Mouse (Mus musculus) kidney, adult 10 weeks (tissue): ENCODE data around the gene Slc32a1. TPM values are rescaled to one million over a fixed set of nuclear protein-coding genes. Genes with fewer than 3 reads are reported as not detected.

Source experiments
- polyA plus RNA-seq: library from polyadenylated mRNA; stranded (reverse); fragments of 350-450 nt; fragmentation: Illumina TruSeq; extraction: RNeasy Lipid Tissue Mini Kit (QIAGEN cat#74804); gene quantifications from one replicate; pipeline ENCODE4 v1.2.3, GENCODE M21; 2014; ENCODE audit warnings: low read depth, low replicate concordance

Gene Slc32a1
- not detected for polyA plus RNA-seq

GRCm38 (mm10) chr2:158610488-158611325 lies at the start of gene Slc32a1:
Slc32a1 (plus strand) TSS chr2:158610767.

GRCm38 (mm10) chr2:158624718-158625222 lies 14.2 kb downstream of the Slc32a1 start, which contains the start of gene Actr5:
Actr5 (plus strand) TSS chr2:158624888.

GRCm38 (mm10) chr2:158665098-158665497 lies 54.5 kb downstream of the Slc32a1 start, which contains the start of gene Ppp1r16b:
Ppp1r16b (plus strand) TSS chr2:158665398.

Other genes with a start within 250 kb of the Slc32a1 start
- 31.2 TPM for gene Snhg11, start 235.1 kb upstream of the Slc32a1 start, polyA plus RNA-seq
- gene Ralgapb, start 200.9 kb upstream of the Slc32a1 start, polyA plus RNA-seq: 51.3 TPM
- not detected for gene Adig, start 108.2 kb upstream of the Slc32a1 start, polyA plus RNA-seq
- gene Arhgap40, start 98.0 kb upstream of the Slc32a1 start, polyA plus RNA-seq: not detected
- gene Actr5, start 14.1 kb downstream of the Slc32a1 start, polyA plus RNA-seq: not detected
- gene Ppp1r16b, start 54.6 kb downstream of the Slc32a1 start, polyA plus RNA-seq: 12.1 TPM
- gene Fam83d, start 157.3 kb downstream of the Slc32a1 start, polyA plus RNA-seq: not detected
- gene Dhx35, start 184.0 kb downstream of the Slc32a1 start, polyA plus RNA-seq: 6.1 TPM